Mouse (Mus musculus): ENCODE data around the gene Hoxd9. TPM values are rescaled to one million over a fixed set of nuclear protein-coding genes. Genes with fewer than 3 reads are reported as not detected.

The Hoxd9 gene
- total RNA-seq (2017) = not detected in 2 replicates

DNA sequence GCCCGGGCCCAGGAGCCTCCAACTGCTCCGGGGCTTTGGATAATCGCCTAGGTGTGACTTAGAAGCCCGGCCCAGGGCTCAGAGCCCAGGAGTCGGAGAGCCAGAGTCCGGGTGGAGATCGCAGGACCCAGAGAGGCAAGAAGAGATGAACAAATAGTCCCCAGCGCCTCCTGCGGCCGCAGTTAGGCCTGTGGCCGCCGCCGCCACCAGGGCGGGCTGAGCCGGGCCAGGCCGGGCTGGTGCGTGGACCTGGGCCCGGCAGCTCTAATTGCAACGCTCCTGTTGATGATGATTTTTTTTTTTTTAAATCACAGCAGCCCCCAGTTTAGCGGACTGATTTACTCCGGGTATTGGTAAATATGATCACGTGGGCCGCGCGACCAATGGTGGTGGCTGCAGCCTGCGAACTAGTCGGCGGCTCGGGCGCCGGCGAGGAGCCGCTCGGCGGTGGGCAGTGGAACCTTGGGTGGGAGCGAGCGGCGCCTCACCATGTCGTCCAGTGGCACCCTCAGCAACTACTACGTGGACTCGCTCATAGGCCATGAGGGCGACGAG is at the start of gene Hoxd9:
Gene Hoxd9, plus strand, starts transcription at position 161 of the 555 bp plus-strand sequence.
- ATAC-seq (replicated peaks in 1 of 2; ENCODE audit: insufficient read depth in 1 of 2, low FRiP score in 2 of 2, low TSS enrichment in 1 of 2, low read depth in 1 of 2, poor library complexity in 2 of 2, severe bottlenecking in 2 of 2) = no peak

DNA sequence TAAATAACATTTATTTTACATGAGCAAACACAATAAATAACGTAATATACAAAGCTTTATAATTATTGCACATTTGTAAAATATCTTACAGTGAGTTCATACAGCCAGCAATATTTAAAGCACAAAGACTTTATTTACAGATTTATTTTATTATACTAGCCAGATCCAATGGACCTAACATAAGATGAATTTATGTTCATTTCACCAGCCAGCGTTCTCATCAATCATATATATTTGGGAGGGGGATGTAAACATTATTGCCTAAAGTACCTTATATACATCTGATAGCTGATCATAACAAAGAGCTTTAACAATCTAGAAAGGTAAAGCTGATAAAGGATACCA is 44.6 kb upstream of the Hoxd9 start:
- no peak for ATAC-seq (replicated peaks in 1 of 2; ENCODE audit: insufficient read depth in 1 of 2, low FRiP score in 2 of 2, low TSS enrichment in 1 of 2, low read depth in 1 of 2, poor library complexity in 2 of 2, severe bottlenecking in 2 of 2)

DNA sequence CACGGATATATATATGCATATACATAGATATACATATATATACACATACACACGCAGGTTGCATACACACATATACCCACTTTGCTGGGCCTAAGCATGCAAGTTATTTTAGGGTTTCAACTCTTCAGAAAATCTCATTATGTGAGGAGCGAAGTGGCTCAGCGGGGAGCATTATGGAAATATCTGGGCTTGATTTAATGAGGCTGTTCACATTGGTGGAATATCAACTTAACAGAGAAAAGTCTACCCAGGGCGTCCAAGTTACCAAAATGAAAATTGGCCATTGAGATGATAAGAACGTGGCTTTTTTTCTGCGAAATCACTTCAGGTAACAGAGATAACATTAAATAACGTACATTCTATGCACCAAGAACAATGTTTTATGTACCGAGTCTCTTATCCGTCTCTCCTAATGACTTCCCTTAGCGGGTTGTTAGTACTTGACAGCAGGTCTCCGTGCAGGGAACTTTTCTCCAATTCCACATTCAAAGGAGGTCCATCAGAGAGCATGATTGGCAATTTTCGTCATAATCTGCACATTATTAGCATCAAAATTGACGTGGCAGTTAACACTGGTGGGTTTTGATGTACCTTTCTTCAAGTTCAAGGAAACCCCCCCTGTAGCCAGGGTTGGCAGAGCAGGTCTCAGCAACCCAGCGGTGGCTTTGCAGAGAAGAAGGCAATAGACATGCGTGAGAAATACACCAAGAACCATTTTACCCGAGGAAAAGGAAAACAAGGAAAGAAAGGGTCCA is 43.6 kb upstream of the Hoxd9 start:
- ATAC-seq (replicated peaks in 1 of 2; ENCODE audit: insufficient read depth in 1 of 2, low FRiP score in 2 of 2, low TSS enrichment in 1 of 2, low read depth in 1 of 2, poor library complexity in 2 of 2, severe bottlenecking in 2 of 2) = no peak

DNA sequence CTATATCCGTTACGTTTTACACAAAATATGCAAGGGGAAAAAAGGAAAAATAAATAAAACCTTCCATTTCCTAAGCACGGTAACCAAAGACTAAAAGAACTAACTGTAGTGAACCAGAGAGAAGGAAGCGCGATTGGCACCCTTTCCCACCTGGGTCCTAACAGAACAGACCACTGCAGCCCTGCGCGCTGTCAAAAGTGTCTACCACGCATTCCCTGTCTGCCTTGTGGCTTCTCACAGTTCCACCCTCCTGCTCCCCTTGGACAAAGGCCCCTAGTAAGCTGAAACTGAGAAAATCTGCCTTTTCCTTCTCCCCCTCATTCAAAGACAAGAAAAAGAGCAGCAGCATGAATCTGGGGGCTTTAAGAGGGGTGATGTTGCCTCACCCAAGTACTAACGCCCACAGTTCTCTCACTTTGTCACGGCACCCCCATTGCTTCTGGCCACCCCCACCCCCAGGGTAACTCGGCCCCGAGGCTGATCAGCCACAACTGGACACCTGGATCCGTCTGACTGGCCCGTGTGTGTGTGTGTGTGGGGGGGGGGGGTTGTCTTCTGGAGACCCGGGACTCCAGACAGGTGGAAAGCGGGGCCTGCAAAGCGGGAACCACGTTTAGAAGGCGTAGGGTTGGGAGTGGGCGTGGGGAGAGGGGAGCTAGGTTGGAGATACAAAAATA is 42.6 kb upstream of the Hoxd9 start:
- no peak for ATAC-seq (replicated peaks in 1 of 2; ENCODE audit: insufficient read depth in 1 of 2, low FRiP score in 2 of 2, low TSS enrichment in 1 of 2, low read depth in 1 of 2, poor library complexity in 2 of 2, severe bottlenecking in 2 of 2)

DNA sequence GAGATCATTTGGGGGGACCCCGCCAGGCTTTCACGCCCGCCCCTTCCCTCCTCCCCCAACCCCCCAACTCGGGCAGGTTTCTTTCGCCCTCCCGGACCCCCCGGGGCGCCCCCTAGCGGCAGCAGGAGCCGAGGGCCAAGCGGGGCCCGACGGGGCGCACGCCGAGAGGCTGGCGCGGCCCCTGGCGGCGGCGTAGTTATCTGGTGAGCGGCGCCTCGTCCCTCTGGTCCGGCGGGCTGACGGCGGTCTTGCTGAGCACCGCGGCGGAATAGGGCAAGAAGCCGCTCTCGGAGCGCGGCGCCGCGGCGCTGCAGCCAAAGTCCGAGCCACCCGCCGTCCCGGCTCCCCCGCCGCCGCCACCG is 42.1 kb upstream of the Hoxd9 start:
- ATAC-seq (replicated peaks in 1 of 2; ENCODE audit: insufficient read depth in 1 of 2, low FRiP score in 2 of 2, low TSS enrichment in 1 of 2, low read depth in 1 of 2, poor library complexity in 2 of 2, severe bottlenecking in 2 of 2) = no peak

DNA sequence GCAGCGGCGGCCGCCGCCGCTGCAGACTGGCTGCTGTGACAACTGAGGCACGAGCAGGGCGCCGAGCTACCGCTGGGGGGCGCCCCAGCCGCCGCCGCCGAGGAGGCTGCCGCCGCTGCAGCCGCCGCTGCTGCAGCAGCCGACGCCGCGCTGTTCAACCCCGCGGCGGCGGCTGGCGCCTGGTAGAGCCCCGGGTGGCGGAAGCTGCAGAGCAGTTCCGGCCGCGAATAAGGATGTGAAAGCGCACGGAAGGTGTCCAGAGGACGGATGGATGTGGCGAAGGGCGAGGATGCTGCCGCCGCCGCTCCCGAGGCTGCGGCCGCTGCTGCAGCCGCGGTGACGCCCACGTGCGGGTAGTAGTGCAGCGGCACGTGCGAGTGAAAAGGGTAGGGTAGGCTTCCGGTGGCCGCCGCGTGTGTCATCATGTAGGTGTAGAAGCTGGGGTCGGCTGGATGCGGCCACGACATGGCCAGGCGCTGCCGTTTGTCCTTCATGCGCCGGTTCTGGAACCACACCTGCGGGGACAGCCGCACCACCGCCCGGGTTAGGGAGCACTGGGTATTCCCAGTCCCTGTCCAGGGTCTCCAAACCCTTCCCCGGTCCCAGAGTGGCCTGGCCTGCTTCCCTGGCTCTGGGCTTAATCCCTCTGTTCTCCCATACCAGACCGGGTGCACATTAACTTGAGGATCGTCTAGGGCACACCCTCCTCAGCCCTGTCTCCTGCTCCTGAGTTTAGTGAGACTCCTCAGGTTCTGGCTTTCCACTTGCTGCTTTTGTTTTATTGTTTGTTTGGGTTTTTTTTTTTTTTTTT is 41.5 kb upstream of the Hoxd9 start:
- ATAC-seq (replicated peaks in 1 of 2; ENCODE audit: insufficient read depth in 1 of 2, low FRiP score in 2 of 2, low TSS enrichment in 1 of 2, low read depth in 1 of 2, poor library complexity in 2 of 2, severe bottlenecking in 2 of 2) = peak; percentile 43 to 61

DNA sequence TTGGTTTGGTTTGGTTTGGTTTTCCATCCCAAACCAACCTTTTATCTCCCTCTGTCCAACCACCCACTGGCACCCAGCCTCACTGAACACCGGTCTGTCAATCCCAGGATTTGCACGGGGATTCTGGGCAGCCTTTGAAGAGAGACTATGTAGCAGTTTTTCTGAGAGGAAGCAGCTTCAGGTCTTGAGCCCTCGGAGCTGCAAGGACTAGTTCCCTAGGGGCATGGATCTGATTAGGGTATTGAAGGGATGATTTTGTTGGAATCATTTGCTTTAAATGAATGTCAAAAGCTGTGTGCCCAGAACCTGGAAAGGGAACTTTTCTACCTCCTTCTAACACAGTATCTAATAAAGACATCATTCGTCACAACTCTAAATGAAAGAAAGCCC is 40.9 kb upstream of the Hoxd9 start:
- ATAC-seq (replicated peaks in 1 of 2; ENCODE audit: insufficient read depth in 1 of 2, low FRiP score in 2 of 2, low TSS enrichment in 1 of 2, low read depth in 1 of 2, poor library complexity in 2 of 2, severe bottlenecking in 2 of 2) = no peak

DNA sequence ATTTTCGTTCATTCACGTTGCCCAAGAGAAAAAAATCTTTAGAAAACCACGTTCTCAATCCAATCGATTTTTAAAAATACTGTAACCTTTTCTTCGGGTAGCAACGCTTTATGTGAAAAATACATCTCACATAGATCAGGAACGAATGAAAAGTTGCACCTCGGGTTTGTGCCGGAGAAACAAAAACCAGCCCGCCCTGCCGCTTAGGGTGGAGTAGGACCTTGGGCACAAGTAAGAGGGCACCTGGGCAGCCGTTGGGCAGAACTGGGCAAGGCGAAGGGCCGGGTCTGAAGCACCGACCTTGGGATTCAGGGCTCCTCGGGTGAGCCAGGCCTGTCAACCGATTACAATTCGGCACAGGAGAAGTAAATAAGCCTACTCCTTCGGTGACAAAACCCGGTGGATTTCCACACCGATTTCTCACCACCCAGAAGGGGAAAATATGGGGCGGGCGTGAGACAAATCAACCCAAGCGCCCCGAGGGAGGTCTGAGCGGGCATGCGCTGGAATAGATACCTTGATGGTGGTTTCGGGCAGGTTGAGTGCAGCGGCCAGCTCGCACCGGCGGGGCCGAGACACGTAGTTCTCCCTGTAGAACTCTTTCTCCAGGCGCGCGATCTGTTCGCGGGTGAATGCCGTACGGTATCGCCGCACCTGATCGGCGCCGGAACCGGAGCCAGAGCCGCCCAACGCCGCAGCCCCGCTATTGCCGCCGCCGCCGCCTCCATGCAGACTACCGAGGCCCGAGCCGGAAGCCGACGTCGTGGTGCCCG is 40.1 kb upstream of the Hoxd9 start:
- no peak for ATAC-seq (replicated peaks in 1 of 2; ENCODE audit: insufficient read depth in 1 of 2, low FRiP score in 2 of 2, low TSS enrichment in 1 of 2, low read depth in 1 of 2, poor library complexity in 2 of 2, severe bottlenecking in 2 of 2)

DNA sequence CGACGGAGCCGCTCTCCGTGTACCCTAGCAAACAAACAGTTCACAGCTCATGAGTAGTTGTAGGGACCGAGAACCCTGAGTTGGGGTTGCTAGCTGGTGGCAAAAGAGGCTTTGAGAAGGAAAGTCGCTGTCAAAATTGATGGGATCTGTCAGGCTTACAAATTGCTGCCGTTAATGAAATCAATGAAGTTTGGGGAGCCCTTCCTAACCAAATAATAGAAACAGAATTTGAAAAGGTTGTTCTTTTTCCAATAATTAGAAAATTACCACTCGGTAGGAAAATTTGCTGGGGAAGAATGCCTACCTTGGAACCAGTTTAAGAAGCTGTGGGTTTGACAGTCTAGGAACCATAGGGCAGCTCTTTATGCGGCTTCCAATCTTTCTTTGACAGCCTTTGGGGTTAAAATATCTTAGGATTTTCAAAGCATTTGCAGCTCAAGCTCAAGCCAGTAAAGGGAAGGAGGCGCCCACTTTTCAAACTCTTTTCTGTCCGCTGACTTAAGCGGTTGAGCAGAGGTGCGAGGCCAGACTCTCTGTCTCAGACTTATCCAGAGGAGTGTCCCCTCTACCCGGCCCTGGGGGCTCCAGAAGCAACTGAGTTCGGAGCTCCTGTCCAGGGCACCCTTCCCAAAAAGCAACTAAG is 39.4 kb upstream of the Hoxd9 start:
- no peak for ATAC-seq (replicated peaks in 1 of 2; ENCODE audit: insufficient read depth in 1 of 2, low FRiP score in 2 of 2, low TSS enrichment in 1 of 2, low read depth in 1 of 2, poor library complexity in 2 of 2, severe bottlenecking in 2 of 2)

DNA sequence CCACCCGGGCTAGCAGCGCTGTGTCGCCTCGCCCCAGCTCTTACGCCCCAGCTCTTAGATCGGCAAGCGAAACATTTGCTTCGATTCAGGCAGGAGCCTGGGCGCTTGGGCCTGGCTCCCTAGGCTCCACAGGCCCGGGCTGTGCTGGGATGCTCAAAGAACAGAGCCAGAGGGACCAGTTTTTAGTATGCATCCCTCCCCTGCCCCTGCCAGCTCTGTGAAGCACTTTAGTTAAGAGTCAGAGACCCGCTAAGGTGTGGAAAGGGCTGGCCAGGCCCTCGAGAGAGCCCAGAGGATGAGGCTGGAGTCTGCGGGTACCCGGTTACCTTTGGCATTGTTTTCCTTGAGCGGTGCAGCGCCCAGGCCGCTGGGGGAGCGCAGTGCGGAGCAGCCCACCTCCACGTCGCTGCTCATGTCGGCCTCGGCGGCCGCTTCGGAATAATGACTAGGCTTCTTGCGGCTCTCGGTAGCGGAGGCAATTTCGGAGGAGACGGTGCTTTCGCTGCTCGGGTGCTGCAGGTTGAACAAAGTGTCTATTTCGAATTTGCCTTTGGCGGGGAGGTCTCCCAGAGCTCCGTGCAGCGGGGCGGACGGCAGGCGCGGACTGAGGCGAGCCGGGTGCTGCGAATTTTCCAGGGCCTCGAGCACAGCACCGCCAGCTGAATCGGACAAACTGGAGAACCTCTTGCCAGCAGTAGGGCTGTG is 38.7 kb upstream of the Hoxd9 start:
- ATAC-seq (replicated peaks in 1 of 2; ENCODE audit: insufficient read depth in 1 of 2, low FRiP score in 2 of 2, low TSS enrichment in 1 of 2, low read depth in 1 of 2, poor library complexity in 2 of 2, severe bottlenecking in 2 of 2) = no peak; a peak in 1 of 4 replicates

DNA sequence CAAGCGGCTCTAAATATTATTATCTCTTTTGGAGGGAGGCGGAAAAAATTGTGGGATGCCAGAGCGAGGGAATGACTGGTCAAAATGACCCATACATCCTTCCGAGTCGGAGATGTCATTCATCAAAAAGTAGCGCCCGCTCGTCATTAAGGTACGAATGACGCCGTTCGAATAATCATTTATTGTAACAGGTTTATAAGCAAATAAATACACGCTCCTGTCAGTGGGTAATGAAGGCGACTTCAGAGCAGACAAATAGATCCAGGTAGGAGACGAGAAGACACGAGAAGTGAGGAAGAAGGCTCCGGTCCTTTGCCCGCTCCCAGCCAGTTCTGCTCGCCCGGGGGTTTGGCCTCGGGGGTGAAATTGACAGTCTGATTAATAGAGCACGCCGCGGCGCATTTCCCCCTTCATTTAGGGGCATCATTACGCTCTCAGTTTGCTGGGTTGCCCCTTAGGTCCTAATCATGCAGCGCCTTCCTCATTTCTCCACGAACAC is 38.0 kb upstream of the Hoxd9 start, which contains the start of gene Evx2:
Gene Evx2, minus strand, starts transcription at position 51 of the 499 bp plus-strand sequence.
- no peak for ATAC-seq (replicated peaks in 1 of 2; ENCODE audit: insufficient read depth in 1 of 2, low FRiP score in 2 of 2, low TSS enrichment in 1 of 2, low read depth in 1 of 2, poor library complexity in 2 of 2, severe bottlenecking in 2 of 2)

DNA sequence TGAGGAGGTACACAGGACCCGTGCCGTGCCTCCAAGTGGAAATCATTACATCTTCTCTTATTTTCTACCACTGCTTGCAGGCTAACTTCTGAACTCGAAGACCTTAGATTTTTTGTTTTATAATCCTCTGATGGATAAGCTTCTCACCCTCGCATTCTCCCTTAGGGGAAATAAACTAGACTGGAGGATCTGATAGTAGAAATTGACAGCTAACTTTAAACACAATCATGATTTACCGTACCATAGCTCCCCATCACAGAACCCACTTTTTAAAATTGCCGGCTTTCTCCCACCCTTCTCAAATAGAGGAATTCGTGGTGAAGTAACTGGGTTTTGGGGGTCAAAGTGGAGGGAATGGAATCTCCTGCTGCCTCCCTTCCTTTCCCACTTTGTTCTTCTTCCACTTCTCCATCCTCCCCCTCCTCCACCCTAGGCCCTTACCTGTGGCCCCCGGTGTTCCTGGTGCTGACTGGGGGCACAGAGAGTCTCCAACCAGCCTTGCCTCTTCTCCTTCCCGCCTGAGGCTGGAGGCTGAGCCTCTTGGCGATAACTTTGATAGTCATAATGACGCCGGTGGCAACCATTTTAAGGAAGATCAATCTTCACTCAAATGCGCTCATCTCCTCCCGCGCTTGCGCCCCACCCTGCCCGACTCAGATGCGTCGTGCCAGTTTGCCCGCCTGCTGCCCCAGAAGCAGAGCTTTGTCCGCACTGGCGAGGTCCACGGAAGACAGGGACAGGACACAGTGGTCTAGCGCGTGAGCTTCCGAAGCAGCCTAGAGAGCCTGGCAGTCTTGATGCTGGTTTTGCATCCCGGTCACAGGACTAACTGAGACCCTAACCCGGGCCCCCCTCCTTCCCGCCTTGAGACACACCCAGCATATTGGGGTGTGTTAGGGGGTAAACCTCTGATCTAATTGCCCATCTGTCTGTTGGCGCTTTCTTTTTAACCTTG is 36.8 kb upstream of the Hoxd9 start:
- no peak for ATAC-seq (replicated peaks in 1 of 2; ENCODE audit: insufficient read depth in 1 of 2, low FRiP score in 2 of 2, low TSS enrichment in 1 of 2, low read depth in 1 of 2, poor library complexity in 2 of 2, severe bottlenecking in 2 of 2)

DNA sequence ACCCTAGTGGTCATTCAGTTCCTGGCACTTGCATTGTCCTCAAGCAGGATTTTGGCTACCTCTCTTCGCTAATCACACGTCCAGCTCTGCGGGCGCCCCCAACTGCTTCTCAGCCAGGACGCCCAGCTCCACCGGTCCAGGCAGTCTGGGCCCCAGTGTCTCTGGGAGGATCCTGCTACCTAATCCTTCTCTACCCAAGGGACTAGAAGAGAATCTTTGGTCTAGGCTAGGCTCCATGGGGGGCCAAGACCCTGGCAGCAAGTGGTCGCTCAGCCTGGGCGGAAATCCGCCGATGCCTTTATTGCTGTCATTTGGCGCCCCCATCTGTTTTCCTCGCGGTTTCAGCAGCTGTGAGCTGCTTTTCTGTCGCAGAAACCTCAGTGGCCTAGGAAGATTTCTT is 35.8 kb upstream of the Hoxd9 start:
- no peak for ATAC-seq (replicated peaks in 1 of 2; ENCODE audit: insufficient read depth in 1 of 2, low FRiP score in 2 of 2, low TSS enrichment in 1 of 2, low read depth in 1 of 2, poor library complexity in 2 of 2, severe bottlenecking in 2 of 2)

DNA sequence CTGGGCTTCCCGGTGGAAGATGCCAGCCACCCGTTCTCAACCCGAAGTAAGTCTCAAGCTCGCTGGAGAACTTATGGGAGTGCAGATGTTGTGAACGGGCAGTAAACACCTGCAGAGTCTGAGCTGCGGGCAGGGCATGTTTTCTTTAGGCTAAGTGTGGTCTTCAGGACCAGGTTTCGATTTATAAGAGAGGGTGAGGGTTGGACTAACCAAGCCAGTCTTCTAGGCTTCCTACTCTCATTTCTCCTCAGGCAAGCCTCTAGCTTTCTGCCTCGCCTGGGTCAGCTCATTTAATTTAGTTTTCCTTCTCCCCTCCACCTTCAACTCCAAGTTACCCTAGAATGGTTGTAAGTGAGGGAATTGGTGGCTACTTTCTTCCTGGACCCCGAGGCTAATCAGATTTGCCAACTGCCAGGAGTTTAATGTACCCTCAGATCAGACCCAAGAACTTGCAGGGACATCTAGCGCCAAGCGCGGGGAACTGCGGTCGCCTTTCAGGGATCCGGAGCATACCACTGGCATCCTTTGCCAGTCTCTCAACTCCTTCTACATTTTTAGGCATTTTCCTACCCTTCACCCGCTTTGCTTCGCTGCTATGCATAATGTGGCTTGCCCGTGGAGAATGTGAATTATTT is 34.1 kb upstream of the Hoxd9 start:
- peak; percentile 57 to 65; a peak in 3 of 4 replicates for ATAC-seq (replicated peaks in 1 of 2; ENCODE audit: insufficient read depth in 1 of 2, low FRiP score in 2 of 2, low TSS enrichment in 1 of 2, low read depth in 1 of 2, poor library complexity in 2 of 2, severe bottlenecking in 2 of 2)

DNA sequence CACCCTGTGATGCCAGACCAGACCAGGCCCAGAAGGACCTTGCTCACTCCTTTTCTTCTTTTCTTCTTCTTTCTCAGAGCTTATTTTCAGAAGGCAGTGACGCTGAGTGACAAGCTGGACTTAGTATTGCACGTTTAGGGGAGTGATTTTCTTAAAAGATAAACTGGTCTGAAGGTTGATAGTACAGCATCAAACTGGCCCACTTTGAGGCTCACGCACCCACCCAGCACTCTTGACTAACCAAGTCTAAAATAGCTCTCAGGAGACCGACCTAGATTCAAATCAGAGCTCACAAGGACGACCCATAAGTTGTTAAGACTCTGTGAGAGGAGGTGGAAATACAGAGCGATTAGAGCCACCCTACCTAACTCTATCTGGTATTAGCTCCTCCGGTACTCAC is 31.1 kb upstream of the Hoxd9 start:
- ATAC-seq (replicated peaks in 1 of 2; ENCODE audit: insufficient read depth in 1 of 2, low FRiP score in 2 of 2, low TSS enrichment in 1 of 2, low read depth in 1 of 2, poor library complexity in 2 of 2, severe bottlenecking in 2 of 2) = no peak

All from hematopoietic stem cell, adult 5-6 weeks (primary cell).